Mouse (Mus musculus): ENCODE measurements at regions not wholly inside any gene's neighbourhood (a gene's known extent, or its start where the extent isn't known, plus 50 kb on each side); places are given as distances from the start of the nearest gene placed in this dataset.

DNA sequence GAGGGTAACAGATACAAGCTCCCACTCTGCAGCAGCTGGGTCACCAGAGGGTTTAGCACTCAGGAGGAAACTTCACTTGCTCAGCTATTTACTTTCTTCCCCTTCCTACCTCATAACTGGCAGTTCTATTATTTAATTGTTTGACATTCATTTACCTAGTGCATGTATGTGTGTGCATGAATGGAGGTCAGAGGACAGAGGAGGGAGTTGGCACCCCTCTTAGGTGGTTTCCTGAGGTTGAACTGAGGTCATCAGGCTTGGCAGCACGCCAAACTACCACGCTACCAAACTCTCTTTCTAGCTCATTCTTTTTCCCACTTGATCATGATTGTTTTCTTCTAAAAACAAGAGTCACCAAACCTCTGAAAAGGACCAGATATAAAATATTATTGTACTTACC is 202.4 kb upstream of the Krr1 start:
- Histone ChIP-seq H3K9me3 (replicated peaks; ENCODE audit: control insufficient read depth, low read length) (no peaks in the 10 kb centered on the region), H3K4me3 (ENCODE audit: low read depth, low read length) (no peak overlapping the region), H3K4me1 (ENCODE audit: control insufficient read depth, low read depth, low read length) (no peaks in the 10 kb centered on the region), H3K27me3 (ENCODE audit: control insufficient read depth, insufficient read depth, low read depth, low read length) (no peaks in the 10 kb centered on the region), H3K9ac (ENCODE audit: low read depth, low read length) (no peak overlapping the region), H3K4me2 (ENCODE audit: low read depth, low read length) (no peak overlapping the region), H3K27ac (ENCODE audit: low read length) (no peak overlapping the region), H3K36me3 (ENCODE audit: control insufficient read depth, insufficient read depth) (no peaks in the 10 kb centered on the region)
- WGBS (ENCODE audit: insufficient replicate concordance), result 37% methylated on average over 2 of the region's 2 CpGs
- ATAC-seq (ENCODE audit: low read depth), result no peak

- H3K4me1 ChIP-seq (ENCODE audit: control insufficient read depth, low read depth, low read length), result no peaks in the 10 kb centered on the region
- H3K9me3 ChIP-seq (replicated peaks; ENCODE audit: control insufficient read depth, low read length), result no peaks in the 10 kb centered on the region
- 53% methylated on average over 4 of the region's 4 CpGs for WGBS (ENCODE audit: insufficient replicate concordance)
- H3K4me3 ChIP-seq (ENCODE audit: low read depth, low read length), result no peak overlapping the region
- no peak overlapping the region for H3K27ac ChIP-seq (ENCODE audit: low read length)
- no peaks in the 10 kb centered on the region for H3K36me3 ChIP-seq (ENCODE audit: control insufficient read depth, insufficient read depth)
- H3K4me2 ChIP-seq (ENCODE audit: low read depth, low read length), result no peak overlapping the region
- H3K27me3 ChIP-seq (ENCODE audit: control insufficient read depth, insufficient read depth, low read depth, low read length), result no peaks in the 10 kb centered on the region
- no peak for ATAC-seq (ENCODE audit: low read depth)
- H3K9ac ChIP-seq (ENCODE audit: low read depth, low read length), result no peak overlapping the region
These were observed 201.5 kb upstream of the Krr1 start for GRCm38 (mm10) chr10:111771010-111771409.

DNA sequence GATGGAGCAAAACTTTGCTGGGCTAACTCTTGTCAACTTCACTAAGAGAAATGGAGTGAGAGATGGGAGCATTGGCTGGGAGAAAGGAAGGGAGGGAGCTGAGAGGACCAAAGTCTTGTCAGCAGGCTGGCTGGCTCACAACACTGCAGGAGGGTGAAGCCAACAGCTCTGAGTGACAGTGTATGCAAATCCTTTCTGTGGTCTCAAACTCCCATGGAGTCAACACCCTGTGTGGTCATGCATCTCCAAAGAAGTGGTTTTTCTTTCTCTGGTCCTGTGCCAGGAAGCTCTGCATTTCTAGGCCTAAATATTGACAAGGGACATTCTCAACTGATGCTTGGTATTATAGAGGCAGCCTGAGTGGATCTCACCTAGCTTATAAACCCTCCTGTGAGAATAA is 194.9 kb upstream of the Krr1 start:
- Histone ChIP-seq H3K9ac (ENCODE audit: low read depth, low read length) (no peak overlapping the region), H3K27me3 (ENCODE audit: control insufficient read depth, insufficient read depth, low read depth, low read length) (no peaks in the 10 kb centered on the region), H3K4me2 (ENCODE audit: low read depth, low read length) (no peak overlapping the region), H3K4me3 (ENCODE audit: low read depth, low read length) (no peak overlapping the region), H3K9me3 (replicated peaks; ENCODE audit: control insufficient read depth, low read length) (no peaks in the 10 kb centered on the region), H3K27ac (ENCODE audit: low read length) (no peak overlapping the region), H3K4me1 (ENCODE audit: control insufficient read depth, low read depth, low read length) (no peaks in the 10 kb centered on the region), H3K36me3 (ENCODE audit: control insufficient read depth, insufficient read depth) (no peaks in the 10 kb centered on the region)
- no peak for ATAC-seq (ENCODE audit: low read depth)

DNA sequence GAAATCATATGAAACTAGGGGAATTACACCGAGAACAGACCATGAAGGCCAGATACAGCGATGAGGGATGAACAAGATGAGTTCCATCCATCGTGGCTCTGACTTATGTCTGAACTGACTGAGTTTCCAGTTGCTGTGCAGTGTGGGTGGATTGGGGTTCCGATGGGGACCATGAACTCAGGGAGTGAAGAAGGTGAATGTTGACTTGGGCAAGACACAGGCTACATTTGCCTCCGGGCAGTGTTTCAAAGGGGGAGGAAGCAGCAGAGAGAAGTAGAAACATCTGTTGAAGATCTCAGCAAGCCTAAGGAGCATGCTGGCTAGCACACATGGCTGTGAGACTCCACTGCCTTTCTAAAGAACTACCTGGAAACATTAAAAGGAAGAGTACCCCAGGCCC is 194.4 kb upstream of the Krr1 start:
- no peaks in the 10 kb centered on the region for H3K9me3 ChIP-seq (replicated peaks; ENCODE audit: control insufficient read depth, low read length)
- no peaks in the 10 kb centered on the region for H3K4me1 ChIP-seq (ENCODE audit: control insufficient read depth, low read depth, low read length)
- no peak overlapping the region for H3K9ac ChIP-seq (ENCODE audit: low read depth, low read length)
- 75% methylated on average over 5 of the region's 5 CpGs for WGBS (ENCODE audit: insufficient replicate concordance)
- H3K4me2 ChIP-seq (ENCODE audit: low read depth, low read length), result no peak overlapping the region
- no peak for ATAC-seq (ENCODE audit: low read depth)
- no peak overlapping the region for H3K4me3 ChIP-seq (ENCODE audit: low read depth, low read length)
- H3K27me3 ChIP-seq (ENCODE audit: control insufficient read depth, insufficient read depth, low read depth, low read length), result no peaks in the 10 kb centered on the region
- H3K27ac ChIP-seq (ENCODE audit: low read length), result no peak overlapping the region
- H3K36me3 ChIP-seq (ENCODE audit: control insufficient read depth, insufficient read depth), result no peaks in the 10 kb centered on the region

- no peak for ATAC-seq (ENCODE audit: low read depth)
- Histone ChIP-seq H3K27ac (ENCODE audit: low read length) (no peak overlapping the region), H3K36me3 (ENCODE audit: control insufficient read depth, insufficient read depth) (no peaks in the 10 kb centered on the region), H3K9me3 (replicated peaks; ENCODE audit: control insufficient read depth, low read length) (no peaks in the 10 kb centered on the region), H3K4me3 (ENCODE audit: low read depth, low read length) (no peak overlapping the region), H3K9ac (ENCODE audit: low read depth, low read length) (no peak overlapping the region), H3K4me2 (ENCODE audit: low read depth, low read length) (no peak overlapping the region), H3K27me3 (ENCODE audit: control insufficient read depth, insufficient read depth, low read depth, low read length) (no peaks in the 10 kb centered on the region), H3K4me1 (ENCODE audit: control insufficient read depth, low read depth, low read length) (no peaks in the 10 kb centered on the region)
- 54% methylated on average over 7 of the region's 7 CpGs for WGBS (ENCODE audit: insufficient replicate concordance)
These were observed 192.5 kb upstream of the Krr1 start for GRCm38 (mm10) chr10:111779956-111780355.

- Histone ChIP-seq H3K27ac (ENCODE audit: low read length) (no peak overlapping the region), H3K9me3 (replicated peaks; ENCODE audit: control insufficient read depth, low read length) (no peaks in the 10 kb centered on the region), H3K27me3 (ENCODE audit: control insufficient read depth, insufficient read depth, low read depth, low read length) (no peaks in the 10 kb centered on the region), H3K4me1 (ENCODE audit: control insufficient read depth, low read depth, low read length) (no peaks in the 10 kb centered on the region), H3K4me2 (ENCODE audit: low read depth, low read length) (no peak overlapping the region), H3K9ac (ENCODE audit: low read depth, low read length) (no peak overlapping the region), H3K36me3 (ENCODE audit: control insufficient read depth, insufficient read depth) (no peaks in the 10 kb centered on the region), H3K4me3 (ENCODE audit: low read depth, low read length) (no peak overlapping the region)
- 71% methylated on average over 22 of the region's 22 CpGs for WGBS (ENCODE audit: insufficient replicate concordance)
- ATAC-seq (ENCODE audit: low read depth), result no peak
These were observed 190.2 kb upstream of the Krr1 start for GRCm38 (mm10) chr10:111782195-111782810.

- Histone ChIP-seq H3K4me2 (ENCODE audit: low read depth, low read length) (no peak overlapping the region), H3K9me3 (replicated peaks; ENCODE audit: control insufficient read depth, low read length) (no peaks in the 10 kb centered on the region)
These were observed 189.0 kb upstream of the Krr1 start for GRCm38 (mm10) chr10:111783496-111783895.

DNA sequence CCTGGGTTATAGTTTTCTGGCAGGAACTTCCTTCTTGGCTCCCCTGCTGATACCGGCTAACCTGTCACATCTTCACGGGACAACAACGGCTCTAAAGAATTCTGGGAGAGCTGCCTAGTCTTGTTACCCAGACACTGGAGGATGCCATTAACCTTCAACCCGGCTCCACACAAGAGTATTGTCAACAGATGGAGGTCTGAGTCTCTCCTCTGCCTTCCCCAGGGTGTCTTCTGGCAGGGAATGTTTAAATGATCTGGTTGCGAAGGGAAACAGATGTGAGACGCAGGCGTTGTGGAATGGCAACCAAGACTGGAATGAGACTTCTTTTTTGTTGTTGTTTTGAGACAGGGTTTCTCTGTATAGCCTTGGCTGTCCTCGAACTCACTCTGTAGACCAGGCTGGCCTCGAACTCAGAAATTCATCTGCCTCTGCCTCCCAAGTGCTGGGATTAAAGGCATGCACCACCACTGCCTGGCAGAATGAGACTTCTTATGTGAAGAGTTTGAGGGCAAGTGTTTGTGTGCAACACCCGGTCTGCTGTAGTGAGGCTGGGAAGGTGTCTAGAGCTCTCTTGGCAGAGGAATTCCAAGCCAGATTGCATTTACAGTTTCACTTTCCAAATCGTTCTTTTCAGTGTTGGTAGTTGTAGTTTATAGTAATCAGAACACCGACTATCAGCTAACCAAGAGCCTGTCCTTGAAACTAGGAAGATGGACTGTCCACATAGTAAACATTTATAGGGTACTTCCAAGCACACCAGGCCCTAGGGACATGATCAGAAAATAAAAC is 188.2 kb upstream of the Krr1 start:
- 64% methylated on average over 12 of the region's 12 CpGs for WGBS (ENCODE audit: insufficient replicate concordance)
- Histone ChIP-seq H3K4me3 (ENCODE audit: low read depth, low read length) (no peak overlapping the region), H3K4me2 (ENCODE audit: low read depth, low read length) (no peak overlapping the region), H3K4me1 (ENCODE audit: control insufficient read depth, low read depth, low read length) (no peaks in the 10 kb centered on the region), H3K36me3 (ENCODE audit: control insufficient read depth, insufficient read depth) (no peaks in the 10 kb centered on the region), H3K27ac (ENCODE audit: low read length) (no peak overlapping the region), H3K27me3 (ENCODE audit: control insufficient read depth, insufficient read depth, low read depth, low read length) (no peaks in the 10 kb centered on the region), H3K9ac (ENCODE audit: low read depth, low read length) (no peak overlapping the region), H3K9me3 (replicated peaks; ENCODE audit: control insufficient read depth, low read length) (no peaks in the 10 kb centered on the region)
- no peak for ATAC-seq (ENCODE audit: low read depth)

More at GRCm38 (mm10) chr10:111783496-111783895, 189.0 kb upstream of the Krr1 start:
- ATAC-seq (ENCODE audit: low read depth), result no peak
- Histone ChIP-seq H3K9ac (ENCODE audit: low read depth, low read length) (no peak overlapping the region), H3K27ac (ENCODE audit: low read length) (no peak overlapping the region), H3K27me3 (ENCODE audit: control insufficient read depth, insufficient read depth, low read depth, low read length) (no peaks in the 10 kb centered on the region), H3K4me1 (ENCODE audit: control insufficient read depth, low read depth, low read length) (no peaks in the 10 kb centered on the region), H3K4me3 (ENCODE audit: low read depth, low read length) (no peak overlapping the region), H3K36me3 (ENCODE audit: control insufficient read depth, insufficient read depth) (no peaks in the 10 kb centered on the region)
- WGBS (ENCODE audit: insufficient replicate concordance), result 74% methylated on average over 3 of the region's 3 CpGs

DNA sequence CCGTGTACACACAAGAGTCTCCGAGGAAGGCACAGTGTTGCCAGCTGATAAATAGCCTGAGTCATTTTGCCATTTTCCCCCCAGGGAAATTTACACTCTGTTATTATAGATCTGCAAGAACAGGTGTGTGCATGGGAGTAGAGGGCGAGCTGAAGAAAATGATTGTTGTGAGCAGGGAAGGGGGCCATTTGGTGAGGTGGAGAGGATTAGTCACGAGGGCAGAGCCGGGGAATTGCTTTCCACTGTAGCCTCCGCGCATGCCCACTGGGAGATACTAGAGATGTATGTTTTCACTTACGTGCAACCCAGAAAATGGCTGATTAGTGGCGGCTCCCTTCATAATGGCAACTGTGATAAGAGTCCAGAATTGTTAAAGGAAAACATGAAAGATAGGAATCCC is 185.3 kb upstream of the Krr1 start:
- Histone ChIP-seq H3K4me1 (ENCODE audit: control insufficient read depth, low read depth, low read length) (no peaks in the 10 kb centered on the region), H3K9ac (ENCODE audit: low read depth, low read length) (no peak overlapping the region), H3K27ac (ENCODE audit: low read length) (no peak overlapping the region), H3K4me3 (ENCODE audit: low read depth, low read length) (no peak overlapping the region), H3K36me3 (ENCODE audit: control insufficient read depth, insufficient read depth) (no peaks in the 10 kb centered on the region), H3K4me2 (ENCODE audit: low read depth, low read length) (no peak overlapping the region), H3K27me3 (ENCODE audit: control insufficient read depth, insufficient read depth, low read depth, low read length) (no peaks in the 10 kb centered on the region), H3K9me3 (replicated peaks; ENCODE audit: control insufficient read depth, low read length) (no peaks in the 10 kb centered on the region)
- WGBS (ENCODE audit: insufficient replicate concordance), result 55% methylated on average over 9 of the region's 9 CpGs
- no peak for ATAC-seq (ENCODE audit: low read depth)

Measured in liver, embryonic 16.5 days (tissue).